Mouse (Mus musculus) embryonic fibroblast, embryonic 13.5 days (primary cell): ENCODE data around the gene Ramp1. TPM values are rescaled to one million over a fixed set of nuclear protein-coding genes. Genes with fewer than 3 reads are reported as not detected.

Experiments
- H3K27ac ChIP-seq: 2 replicates; pipeline ENCODE4 v1.5.1; 2012; ENCODE audit warnings: low read length, control low read depth, inconsistent platforms; ENCODE audit not compliant: insufficient read depth
- H3K4me1 ChIP-seq: 2 replicates; pipeline ENCODE4 v1.6.1; 2011; ENCODE audit warnings: low read length; ENCODE audit not compliant: control insufficient read depth, insufficient read depth
- H3K4me3 ChIP-seq: 2 replicates; pipeline ENCODE4 v1.5.1; 2011; ENCODE audit warnings: mild to moderate bottlenecking, control low read depth, low read length; ENCODE audit not compliant: insufficient read depth
- CTCF ChIP-seq: IDR thresholded peaks from 2 replicates; pipeline ENCODE4 v1.5.1; 2011; ENCODE audit warnings: mild to moderate bottlenecking, control low read depth, low read length, moderate library complexity, borderline replicate concordance; ENCODE audit not compliant: insufficient read depth
- POLR2A ChIP-seq: IDR thresholded peaks from 2 replicates; pipeline ENCODE4 v1.6.1; 2011; ENCODE audit warnings: low read depth, mild to moderate bottlenecking, control low read depth, low read length, moderate library complexity
- polyA plus RNA-seq: library from polyadenylated mRNA; stranded (reverse); fragments of >200 nt; gene quantifications from 2 replicates; pipeline ENCODE4 v1.2.4, GENCODE M21; 2011; ENCODE audit warnings: low read depth; ENCODE audit not compliant: missing spikeins, insufficient read length

Ramp1 gene
- polyA plus RNA-seq, 1 experiment = 7.6 TPM

- peak within 1 kb of the TSS; percentile 74 for H3K27ac ChIP-seq
- peaks cover 16% of the 10 kb centered on the region for H3K4me1 ChIP-seq
- peak; percentile 94 for TF ChIP-seq POLR2A
- no peak; the same call in 1 of the 2 replicates for TF ChIP-seq CTCF
- H3K4me3 ChIP-seq = peak within 1 kb of the TSS; percentile 92
These were observed 70.2 kb downstream of the Ramp1 start, which contains the start of gene Ube2f for GRCm38 (mm10) chr1:91249564-91250414. Gene Ube2f, plus strand, starts transcription at chr1:91250304.

DNA sequence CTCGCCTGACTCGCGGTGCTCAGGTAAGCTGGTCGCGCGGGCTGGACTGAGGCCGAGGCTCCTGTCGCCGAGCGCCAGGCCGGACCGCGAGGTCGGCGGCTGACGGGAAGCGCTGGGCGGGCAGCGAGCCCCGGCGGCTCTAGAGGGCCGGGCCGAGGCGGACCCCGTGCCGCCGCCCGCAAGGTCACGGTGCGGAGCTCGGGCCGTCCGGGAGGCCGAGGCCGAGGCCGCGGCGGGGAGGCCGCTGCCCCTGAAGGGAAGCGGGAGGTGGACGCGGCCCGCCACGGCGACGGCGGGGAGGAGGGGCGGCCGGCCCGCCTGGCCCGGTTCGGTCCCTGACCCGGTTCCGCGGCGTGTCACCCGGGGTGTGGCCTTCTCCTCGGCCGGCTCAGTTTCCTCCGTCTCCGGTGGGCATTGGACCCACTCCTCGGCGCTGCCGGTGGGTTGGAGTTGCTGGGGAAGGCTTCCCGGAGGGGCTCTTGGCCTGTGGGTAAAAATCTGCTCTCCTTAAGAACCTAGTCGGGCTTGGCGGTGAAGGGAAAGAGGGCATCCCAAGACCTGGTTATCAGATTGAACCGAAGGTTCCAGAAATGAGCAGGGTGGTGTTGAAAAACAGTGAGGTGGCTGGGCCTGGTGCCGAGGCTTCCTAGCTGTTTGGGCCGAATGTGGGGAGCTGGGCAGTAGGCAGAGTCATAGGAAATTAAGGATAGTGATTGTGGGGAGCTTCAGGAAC is 71.0 kb downstream of the Ramp1 start:
- H3K27ac ChIP-seq = peak overlapping the region; percentile 48
- TF ChIP-seq CTCF (no peak), POLR2A (no peak)
- H3K4me1 ChIP-seq = peaks cover 16% of the 10 kb centered on the region
- H3K4me3 ChIP-seq = peak overlapping the region; percentile 92

GRCm38 (mm10) chr1:91251148-91251650 is 71.6 kb downstream of the Ramp1 start:
- Histone ChIP-seq H3K27ac (no peak overlapping the region), H3K4me3 (peak overlapping the region; percentile 92), H3K4me1 (peaks cover 16% of the 10 kb centered on the region)
- TF ChIP-seq POLR2A (no peak), CTCF (no peak)

DNA sequence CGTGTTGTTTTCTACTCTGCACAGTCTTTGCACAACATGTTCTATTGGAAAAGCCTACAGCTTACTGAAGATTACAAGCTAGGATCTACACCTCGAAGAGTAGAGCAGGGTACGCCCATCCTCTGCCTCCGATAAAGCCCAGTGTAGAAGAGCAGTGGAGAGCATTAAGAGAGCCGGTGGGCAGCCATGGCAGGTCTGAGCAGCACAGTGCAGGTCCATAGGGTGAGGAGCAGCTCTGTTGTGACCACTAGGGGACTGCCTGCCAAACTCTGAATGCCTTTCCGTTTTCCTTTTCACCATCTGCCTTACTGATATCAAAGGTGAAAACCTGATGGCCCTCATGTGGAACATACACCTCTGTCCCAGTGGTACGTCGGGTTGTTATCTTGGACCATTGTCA is 72.3 kb downstream of the Ramp1 start:
- Histone ChIP-seq H3K27ac (no peak overlapping the region), H3K4me1 (peaks cover 16% of the 10 kb centered on the region), H3K4me3 (peak overlapping the region; percentile 44)
- TF ChIP-seq POLR2A = no peak
- peak; percentile 56; the same call in 1 of the 2 replicates for TF ChIP-seq CTCF

GRCm38 (mm10) chr1:91257918-91258317 is 78.3 kb downstream of the Ramp1 start:
- Histone ChIP-seq H3K4me3 (no peak overlapping the region), H3K27ac (peak overlapping the region; percentile 19; the same call in 1 of the 2 replicates), H3K4me1 (peaks cover 20% of the 10 kb centered on the region)
- TF ChIP-seq CTCF (no peak), POLR2A (no peak)

GRCm38 (mm10) chr1:91259794-91260193 is 80.2 kb downstream of the Ramp1 start:
- no peak for TF ChIP-seq CTCF
- TF ChIP-seq POLR2A = no peak
- Histone ChIP-seq H3K4me1 (peaks cover 25% of the 10 kb centered on the region), H3K4me3 (no peak overlapping the region), H3K27ac (no peak overlapping the region)

DNA sequence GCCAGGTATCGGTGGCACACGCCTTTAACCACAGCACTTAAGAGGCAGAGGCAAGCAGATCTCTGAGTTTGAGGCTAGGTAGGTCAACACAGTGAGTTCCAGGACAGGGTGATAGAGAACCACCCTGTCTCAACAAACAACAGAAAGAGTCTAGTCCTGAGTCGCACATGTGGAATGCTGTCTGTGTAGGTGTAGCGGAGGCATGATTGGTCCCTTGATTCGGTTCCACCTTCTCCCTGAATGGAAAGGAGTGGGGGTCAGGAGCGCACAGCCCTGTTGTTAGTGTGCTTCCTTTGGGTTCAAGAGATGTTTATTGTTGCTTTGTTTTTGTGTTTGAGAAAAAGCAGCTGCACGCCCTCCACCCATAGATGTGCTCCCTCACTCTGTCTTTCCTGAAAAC is 82.9 kb downstream of the Ramp1 start:
- no peak overlapping the region for H3K27ac ChIP-seq
- no peak overlapping the region for H3K4me3 ChIP-seq
- TF ChIP-seq POLR2A (no peak), CTCF (no peak)
- H3K4me1 ChIP-seq = peaks cover 21% of the 10 kb centered on the region

GRCm38 (mm10) chr1:91272260-91272659 is 92.6 kb downstream of the Ramp1 start:
- H3K27ac ChIP-seq = peak overlapping the region; percentile 81

More at GRCm38 (mm10) chr1:91272260-91272659, 92.6 kb downstream of the Ramp1 start:
- Histone ChIP-seq H3K4me3 (no peak overlapping the region), H3K4me1 (peaks cover 12% of the 10 kb centered on the region)
- TF ChIP-seq POLR2A = no peak
- no peak for TF ChIP-seq CTCF

Other genes with a start within 250 kb of the Ramp1 start
- not detected in 2 replicates for gene Prlh, start 226.7 kb upstream of the Ramp1 start, polyA plus RNA-seq
- gene Rab17, start 210.2 kb upstream of the Ramp1 start, polyA plus RNA-seq = not detected in 2 replicates
- gene Lrrfip1, start 181.1 kb upstream of the Ramp1 start, polyA plus RNA-seq = 109 and 170 TPM in 2 replicates
- gene Rbm44, start 34.7 kb upstream of the Ramp1 start, polyA plus RNA-seq = 0.27 TPM in 1 of 2 replicates, not detected in the other
- gene Ube2f, start 70.5 kb downstream of the Ramp1 start, polyA plus RNA-seq = 59.0 and 71.7 TPM in 2 replicates
- 6.4 and 8.7 TPM in 2 replicates for gene Scly, start 118.5 kb downstream of the Ramp1 start, polyA plus RNA-seq
- not detected in 2 replicates for gene Espnl, start 142.3 kb downstream of the Ramp1 start, polyA plus RNA-seq
- 0.23 and 0.58 TPM in 2 replicates for gene Klhl30, start 171.2 kb downstream of the Ramp1 start, polyA plus RNA-seq
- 6.1 and 10.8 TPM in 2 replicates for gene Erfe, start 186.6 kb downstream of the Ramp1 start, polyA plus RNA-seq
- 64.5 and 66.5 TPM in 2 replicates for gene Ilkap, start 219.0 kb downstream of the Ramp1 start, polyA plus RNA-seq
- 9.2 and 9.9 TPM in 2 replicates for gene Hes6, start 234.2 kb downstream of the Ramp1 start, polyA plus RNA-seq